Mouse (Mus musculus) heart, embryonic 10.5 days (tissue): ENCODE results near the gene Olfr1324. TPM values are rescaled to one million over a fixed set of nuclear protein-coding genes. Genes with fewer than 3 reads are reported as not detected.
"Not testable (repeated sequence)": the region's sequence is repeated elsewhere in the genome, so short reads cannot be mapped to it uniquely, and the experiment has no call there.

Experiments used
- DNase-seq: peaks from one replicate; pipeline ENCODE4 v3.0.0-alpha.2; 2017; ENCODE audit warnings: low spot score
- H3K27ac ChIP-seq: fragments of 300-500 bp; sonication (generic); 2 replicates; pipeline ENCODE4 v1.5.1; 2016; ENCODE audit warnings: mild to moderate bottlenecking
- H3K27me3 ChIP-seq: fragments of 300-500 bp; sonication (generic); 2 replicates; pipeline ENCODE4 v1.6.1; 2016; ENCODE audit warnings: mild to moderate bottlenecking; ENCODE audit not compliant: poor library complexity, insufficient read depth, severe bottlenecking
- H3K36me3 ChIP-seq: fragments of 300-500 bp; sonication (generic); 2 replicates; pipeline ENCODE4 v1.6.1; 2016; ENCODE audit warnings: mild to moderate bottlenecking, moderate library complexity
- H3K4me1 ChIP-seq: fragments of 300-500 bp; sonication (generic); 2 replicates; pipeline ENCODE4 v1.6.1; 2016; ENCODE audit warnings: mild to moderate bottlenecking
- H3K4me3 ChIP-seq: fragments of 300-500 bp; sonication (generic); 2 replicates; pipeline ENCODE4 v1.5.1; 2016; ENCODE audit warnings: mild to moderate bottlenecking, moderate library complexity
- H3K9me3 ChIP-seq: fragments of 300-500 bp; sonication (generic); 2 replicates; pipeline ENCODE4 v1.6.1; 2016; ENCODE audit warnings: mild to moderate bottlenecking, moderate library complexity
- WGBS: fragments of 180-500 bp; shearing (Covaris S2); methylation state at CpG from one replicate; pipeline ENCODE4 v1.1.7; 2016; 5-methylcytosine and 5-hydroxymethylcytosine counted together
- polyA plus RNA-seq: library from polyadenylated mRNA; unstranded; fragments of >200 nt; fragmentation: Nextera tagmentation; extraction: Ambion mirVana; gene quantifications from 2 replicates; pipeline ENCODE4 v1.2.1, GENCODE M21; 2016

Olfr1324 gene
- polyA plus RNA-seq: not detected in 2 replicates

DNA sequence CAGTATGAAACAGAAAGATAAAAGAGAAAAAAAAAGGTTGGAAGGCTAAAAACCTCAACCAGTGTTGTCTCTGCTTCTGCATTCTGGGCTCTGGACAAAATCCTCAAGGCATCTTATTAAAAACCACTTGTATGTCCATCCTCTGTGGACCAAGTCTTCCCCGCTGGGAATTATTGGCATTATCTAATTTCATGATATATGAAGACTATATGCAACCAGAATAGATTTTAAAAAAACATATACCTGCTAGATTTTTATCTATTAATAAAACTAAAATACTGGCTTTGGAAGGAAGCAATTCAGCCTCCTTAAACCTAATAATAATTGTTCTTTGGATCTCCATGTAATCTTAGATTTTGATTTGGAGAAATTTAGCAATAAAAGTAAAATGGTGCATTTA, at the start of gene Olfr1324:
Gene Olfr1324 (minus strand): TSS at position 101 of the 400 bp plus-strand sequence.
- H3K27me3 ChIP-seq: no peaks in the 10 kb centered on the region
- WGBS: 82% methylated on average over 1 of the region's 1 CpGs
- no peak for DNase-seq
- H3K4me1 ChIP-seq: no peaks in the 10 kb centered on the region
- no peak within 1 kb of the TSS for H3K27ac ChIP-seq
- no peak within 1 kb of the TSS for H3K4me3 ChIP-seq
- H3K36me3 ChIP-seq: no peaks in the 10 kb centered on the region
- no peaks in the 10 kb centered on the region for H3K9me3 ChIP-seq

DNA sequence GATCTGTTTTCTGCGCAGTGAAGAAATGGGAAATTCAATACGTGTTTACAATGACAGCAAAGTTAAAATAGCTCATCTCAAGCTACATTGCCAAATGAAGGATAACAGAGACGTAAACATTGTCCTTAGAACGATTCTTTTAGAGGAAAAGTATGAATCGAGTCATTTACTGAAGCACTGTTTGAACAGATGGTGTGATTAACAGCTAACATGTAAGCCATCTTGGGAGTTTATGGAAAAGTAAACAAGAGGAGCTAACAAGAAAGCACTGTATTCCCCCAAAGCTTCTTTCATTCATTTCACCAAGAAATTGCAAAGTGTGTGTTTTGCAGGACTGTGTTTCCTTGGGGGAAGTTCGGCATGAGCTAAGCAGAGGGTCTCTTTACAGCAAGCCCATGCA, 42.0 kb upstream of the Olfr1324 start:
- not testable (repeated sequence) for H3K27me3 ChIP-seq, H3K36me3 ChIP-seq, DNase-seq, H3K4me1 ChIP-seq, H3K9me3 ChIP-seq, H3K27ac ChIP-seq, H3K4me3 ChIP-seq
- 76% methylated on average over 6 of the region's 6 CpGs for WGBS

DNA sequence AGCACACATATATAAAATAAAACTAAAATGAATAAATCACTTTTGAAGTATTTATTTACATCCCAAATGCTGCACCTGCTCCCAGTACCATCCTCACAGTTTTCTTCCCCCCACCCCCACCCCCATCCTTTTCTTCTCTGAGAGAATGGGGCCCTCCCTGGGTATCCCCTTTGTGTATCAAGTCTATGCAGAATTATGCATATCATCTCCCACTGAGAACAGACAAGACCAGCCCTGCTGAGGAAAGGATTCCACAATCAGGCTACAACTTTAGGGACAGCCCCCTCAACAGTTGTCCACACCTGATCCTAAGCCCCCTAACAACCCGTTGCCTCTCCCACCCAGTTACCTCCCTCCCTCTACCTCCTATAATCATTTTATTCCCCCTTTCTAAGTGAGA, 27.8 kb upstream of the Olfr1324 start:
- 48% methylated on average over 1 of the region's 1 CpGs for WGBS
- no peaks in the 10 kb centered on the region for H3K9me3 ChIP-seq
- no peaks in the 10 kb centered on the region for H3K4me1 ChIP-seq

DNA sequence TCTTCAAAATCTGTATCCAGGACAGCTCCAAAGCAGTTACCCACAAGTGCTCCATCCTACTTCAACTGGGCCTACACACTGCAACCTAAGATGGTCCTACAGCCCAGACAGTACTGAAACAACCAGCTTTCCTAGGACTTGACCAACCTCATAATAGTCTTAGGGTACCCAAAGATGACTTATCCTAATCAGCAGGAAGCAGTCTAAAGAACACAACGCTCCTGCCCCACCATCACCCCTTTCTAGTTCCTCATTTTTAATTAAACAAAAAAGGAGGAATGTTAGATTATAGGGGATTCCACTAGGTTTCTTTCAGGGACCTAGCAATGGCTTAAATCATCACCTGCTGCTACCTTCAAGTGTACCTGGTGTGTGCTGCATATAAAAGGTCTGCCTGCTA, 15.1 kb upstream of the Olfr1324 start:
- WGBS: 61% methylated on average over 1 of the region's 1 CpGs
- Histone ChIP-seq H3K4me3 (no peak overlapping the region), H3K27ac (no peak overlapping the region), H3K9me3 (no peaks in the 10 kb centered on the region), H3K27me3 (no peaks in the 10 kb centered on the region), H3K4me1 (no peaks in the 10 kb centered on the region), H3K36me3 (no peaks in the 10 kb centered on the region)
- no peak for DNase-seq

More for the DNA sequence above, 27.8 kb upstream of the Olfr1324 start:
- H3K4me3 ChIP-seq: no peak overlapping the region
- no peaks in the 10 kb centered on the region for H3K27me3 ChIP-seq
- DNase-seq: no peak
- no peaks in the 10 kb centered on the region for H3K36me3 ChIP-seq
- H3K27ac ChIP-seq: no peak overlapping the region

DNA sequence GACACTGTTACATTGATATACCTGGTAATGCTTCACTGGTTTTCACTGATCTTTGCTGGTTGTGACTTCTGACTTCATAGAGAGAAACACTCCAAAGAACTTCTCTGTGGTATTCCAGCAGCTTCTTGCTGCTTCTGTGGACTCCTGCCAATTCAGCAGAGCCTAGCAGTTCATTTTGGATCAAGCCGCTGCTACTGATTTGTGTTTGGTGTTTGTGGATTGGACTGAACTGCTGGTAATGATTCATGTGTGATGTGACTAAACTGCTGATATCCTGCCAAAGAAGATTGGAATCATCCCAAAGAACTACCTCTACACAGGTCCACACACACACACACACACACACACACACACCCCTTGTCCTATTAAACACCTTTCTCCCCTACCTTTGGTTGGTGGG, 14.4 kb upstream of the Olfr1324 start:
- Histone ChIP-seq H3K36me3 (no peaks in the 10 kb centered on the region), H3K27me3 (no peaks in the 10 kb centered on the region), H3K4me1 (no peaks in the 10 kb centered on the region), H3K27ac (no peak overlapping the region), H3K9me3 (no peaks in the 10 kb centered on the region), H3K4me3 (no peak overlapping the region)
- 95% methylated on average over 1 of the region's 1 CpGs for WGBS
- DNase-seq: no peak

DNA sequence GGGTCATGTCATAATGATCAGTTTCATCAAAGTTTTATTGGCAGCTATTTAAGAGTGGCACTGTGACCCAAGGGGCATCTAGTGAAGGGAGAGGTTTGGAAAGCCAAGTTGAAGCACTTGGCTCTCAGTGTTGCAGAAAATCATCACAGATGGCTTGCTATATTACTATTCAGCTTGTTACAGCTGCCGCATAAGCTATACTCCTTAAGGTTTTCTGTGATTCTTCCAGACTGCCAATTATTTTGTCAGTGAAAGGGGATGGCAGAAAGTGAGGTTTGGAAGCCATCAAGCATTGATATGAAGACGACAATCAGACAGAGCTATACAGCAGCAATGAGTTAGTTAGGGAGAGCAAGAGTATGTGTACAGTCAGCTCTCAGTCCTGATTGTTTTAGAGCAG, 4.2 kb upstream of the Olfr1324 start:
- no peaks in the 10 kb centered on the region for H3K27me3 ChIP-seq
- no peak overlapping the region for H3K4me3 ChIP-seq
- no peaks in the 10 kb centered on the region for H3K36me3 ChIP-seq
- WGBS: 76% methylated on average over 2 of the region's 2 CpGs
- DNase-seq: no peak
- no peaks in the 10 kb centered on the region for H3K4me1 ChIP-seq
- H3K27ac ChIP-seq: no peak overlapping the region
- no peaks in the 10 kb centered on the region for H3K9me3 ChIP-seq

DNA sequence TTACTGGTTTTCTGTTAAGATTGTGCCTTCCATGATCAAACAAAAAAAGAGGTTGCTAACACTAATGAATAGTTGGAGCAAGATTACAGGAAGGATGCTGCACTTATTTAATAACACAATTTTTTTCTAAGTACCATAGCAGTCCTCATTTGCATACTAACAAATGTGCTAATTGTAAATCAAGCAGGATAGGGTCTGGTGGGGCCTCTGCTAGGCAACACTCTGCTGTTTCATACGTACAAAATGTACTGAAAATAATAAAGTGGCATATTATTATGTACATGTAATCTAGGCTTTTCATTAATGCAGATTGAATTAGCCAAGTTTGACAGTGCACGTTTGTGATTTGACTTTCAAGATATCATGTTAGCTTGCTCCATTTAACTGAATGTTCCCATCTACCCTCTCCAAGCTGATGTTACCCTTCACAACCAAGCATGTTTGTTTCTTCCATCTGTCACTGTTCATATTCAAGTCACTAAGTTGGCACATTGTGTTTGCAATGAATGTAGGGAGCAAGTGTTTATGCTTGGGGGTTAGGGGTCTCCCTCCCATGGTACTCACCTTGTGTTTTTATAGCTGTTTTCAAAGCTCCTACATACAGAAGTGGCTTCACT, 478 bp downstream of the Olfr1324 start:
- H3K4me1 ChIP-seq: no peaks in the 10 kb centered on the region
- WGBS: 53% methylated on average over 2 of the region's 2 CpGs
- no peaks in the 10 kb centered on the region for H3K27me3 ChIP-seq
- H3K4me3 ChIP-seq: no peak overlapping the region
- no peak overlapping the region for H3K27ac ChIP-seq
- DNase-seq: no peak
- H3K9me3 ChIP-seq: no peaks in the 10 kb centered on the region
- H3K36me3 ChIP-seq: no peaks in the 10 kb centered on the region

DNA sequence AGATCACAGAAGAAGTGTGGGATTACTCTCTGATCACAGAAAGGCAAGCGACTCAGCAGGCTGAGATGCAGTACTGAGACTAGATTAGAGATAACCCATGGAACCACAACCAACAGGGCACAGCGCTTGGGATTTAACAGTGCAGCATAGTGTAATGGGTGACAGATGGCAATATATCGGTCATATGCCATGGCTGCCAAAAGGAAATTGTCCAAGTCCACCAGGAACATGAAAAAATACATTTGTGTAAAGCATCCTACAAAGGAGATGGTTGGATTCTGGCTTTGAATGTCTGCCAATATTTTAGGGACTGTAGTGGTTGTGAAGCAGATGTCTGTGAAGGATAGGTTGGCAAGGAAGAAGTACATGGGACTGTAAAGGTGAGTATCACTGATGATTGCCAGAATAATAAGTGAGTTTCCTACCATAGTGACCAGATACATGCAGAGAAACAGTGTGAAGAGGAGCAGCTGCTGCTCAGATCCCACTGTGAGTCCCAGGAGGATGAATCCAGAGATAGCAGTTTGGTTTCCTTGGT, 2.3 kb downstream of the Olfr1324 start:
- no peaks in the 10 kb centered on the region for H3K9me3 ChIP-seq
- DNase-seq: no peak
- no peaks in the 10 kb centered on the region for H3K4me1 ChIP-seq
- no peak overlapping the region for H3K4me3 ChIP-seq
- H3K36me3 ChIP-seq: no peaks in the 10 kb centered on the region
- no peak overlapping the region for H3K27ac ChIP-seq
- H3K27me3 ChIP-seq: no peaks in the 10 kb centered on the region
- WGBS: 79% methylated on average over 3 of the region's 3 CpGs

DNA sequence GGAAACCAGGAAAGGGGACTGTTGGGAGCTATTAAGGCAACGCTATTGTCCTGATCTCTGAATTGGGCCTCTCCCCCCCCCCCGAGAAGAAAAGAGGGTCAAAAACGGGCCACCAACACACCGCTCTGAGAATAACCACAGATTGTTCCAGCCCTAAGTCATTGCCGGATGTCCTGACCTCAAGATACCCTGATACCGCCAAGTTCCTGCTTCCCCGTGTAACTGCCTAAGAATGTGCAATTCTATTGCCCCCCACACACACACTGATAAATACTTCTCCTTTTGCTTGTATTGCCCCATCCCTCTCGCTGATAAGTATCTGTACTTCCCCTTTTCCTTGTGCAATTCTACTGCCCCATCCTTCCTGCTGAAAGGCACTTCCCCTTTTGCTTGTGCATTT, 17.9 kb downstream of the Olfr1324 start:
- not testable (repeated sequence) for H3K36me3 ChIP-seq, H3K4me1 ChIP-seq, DNase-seq, H3K27ac ChIP-seq, H3K27me3 ChIP-seq, H3K4me3 ChIP-seq, H3K9me3 ChIP-seq
- WGBS: 77% methylated on average over 8 of the region's 8 CpGs

DNA sequence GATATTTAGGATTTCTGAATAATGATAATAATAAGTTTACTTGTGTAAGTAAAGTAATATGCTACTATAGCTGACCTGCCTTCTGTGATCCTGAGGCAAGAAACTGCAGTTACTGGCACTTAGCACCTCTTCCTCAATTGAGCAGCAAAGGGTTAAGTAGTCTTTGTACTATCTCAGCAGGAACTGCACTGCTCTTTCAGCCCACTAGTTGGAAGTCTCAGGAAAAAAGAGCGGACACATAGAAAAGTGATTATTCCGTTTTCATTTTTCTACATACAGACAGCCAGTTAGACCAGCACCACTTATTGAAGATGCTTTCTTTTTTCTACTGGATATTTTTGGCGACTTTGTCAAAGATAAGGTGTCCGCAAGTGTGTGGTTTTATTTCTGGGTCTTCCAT, 37.7 kb downstream of the Olfr1324 start:
- not testable (repeated sequence) for H3K27ac ChIP-seq, DNase-seq, H3K4me3 ChIP-seq, H3K36me3 ChIP-seq, H3K27me3 ChIP-seq, H3K9me3 ChIP-seq, H3K4me1 ChIP-seq
- 71% methylated on average over 4 of the region's 4 CpGs for WGBS

DNA sequence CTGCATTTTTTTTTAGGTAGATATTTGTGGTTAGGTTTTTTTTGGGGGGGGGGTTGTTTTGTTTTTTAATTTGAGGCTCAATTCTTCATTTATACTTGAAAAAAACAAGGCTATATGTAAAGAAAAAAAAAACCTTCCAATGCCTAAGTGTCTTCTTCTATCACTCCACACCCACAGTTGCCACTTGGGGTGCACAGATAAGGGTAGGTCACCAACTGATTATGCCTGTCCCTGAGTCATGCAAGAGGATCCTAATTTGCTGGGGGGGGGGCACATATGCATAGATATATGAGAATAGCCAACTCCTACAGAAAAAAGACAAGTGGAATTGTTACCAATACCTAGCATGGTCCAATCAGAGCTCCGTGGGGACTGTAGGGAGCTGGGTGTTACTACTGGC, 53.3 kb downstream of the Olfr1324 start:
- WGBS: 75% methylated on average over 1 of the region's 1 CpGs
- no peak for DNase-seq
- no peak overlapping the region for H3K4me3 ChIP-seq

More for the DNA sequence above, 53.3 kb downstream of the Olfr1324 start:
- H3K9me3 ChIP-seq: peaks cover 12% of the 10 kb centered on the region; the same call in 1 of the 2 replicates
- H3K27me3 ChIP-seq: no peaks in the 10 kb centered on the region
- no peaks in the 10 kb centered on the region for H3K36me3 ChIP-seq
- no peaks in the 10 kb centered on the region for H3K4me1 ChIP-seq
- H3K27ac ChIP-seq: no peak overlapping the region
